Mouse (Mus musculus) ovary, postnatal 10 days (tissue): Measurements from ENCODE around the gene Hdac5.

Experiments
- DNase-seq: peaks from one replicate; pipeline ENCODE4 v3.0.0; 2022; ENCODE audit warnings: low spot score

Hdac5 gene

DNA sequence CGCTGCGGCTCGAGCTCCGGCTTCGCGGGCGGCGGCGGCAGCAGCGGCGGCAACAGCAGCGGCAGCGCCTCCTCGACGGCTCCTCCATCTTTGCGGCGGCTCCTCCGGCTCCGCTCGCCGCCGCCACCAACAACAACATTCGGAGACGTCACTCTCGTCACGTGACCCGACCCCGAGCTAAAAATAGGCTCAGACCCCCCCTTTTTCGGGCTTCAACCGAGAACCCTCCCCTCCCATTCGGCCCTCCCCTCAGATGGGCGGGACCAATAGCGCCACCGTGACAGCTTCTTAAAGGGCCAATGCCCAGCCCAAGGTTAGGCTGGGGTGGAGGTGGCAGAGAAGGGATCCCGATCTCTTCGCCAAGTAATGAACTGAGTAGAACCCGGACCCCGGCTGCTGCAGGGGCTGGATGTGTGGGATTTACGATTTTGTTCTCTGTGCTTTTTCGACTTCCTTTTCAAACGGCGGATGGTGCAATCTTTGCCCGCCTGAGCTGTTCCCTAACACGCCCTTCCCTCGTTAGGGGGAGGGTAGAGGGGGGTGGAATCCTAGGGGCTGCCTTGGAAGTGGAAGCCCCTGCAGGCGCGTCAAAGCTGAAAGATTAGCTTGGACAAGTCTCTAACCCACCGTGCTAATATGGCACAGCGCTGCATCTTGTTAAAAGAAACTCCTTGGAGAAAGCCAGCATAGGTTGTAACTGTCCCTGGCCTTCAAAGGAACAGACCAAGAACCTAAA lies at the start of gene Hdac5:
Gene Hdac5, minus strand, starts transcription at position 161 of the 736 bp plus-strand sequence.
- peak; percentile 89 for DNase-seq

DNA sequence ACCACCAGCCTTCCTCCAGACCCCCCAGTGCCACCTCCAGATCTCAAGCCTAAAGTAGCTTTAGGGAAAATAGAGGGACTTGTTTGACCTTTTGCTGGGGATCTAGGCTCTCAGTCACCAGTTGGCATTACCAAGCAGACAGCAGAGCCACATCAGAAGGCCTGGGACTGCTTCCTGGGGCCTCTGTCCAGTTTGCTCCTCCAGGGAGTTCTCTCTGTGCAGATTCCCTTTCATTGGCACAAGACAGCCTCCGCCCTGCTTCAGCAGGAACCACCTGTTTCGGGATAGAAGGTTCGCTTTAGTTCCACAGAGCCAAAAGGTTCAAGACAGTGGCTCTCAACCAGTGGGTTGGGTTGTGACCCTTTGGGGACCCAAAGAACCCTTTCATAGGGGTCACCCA lies 49.6 kb upstream of the Hdac5 start:
- DNase-seq, result no peak

DNA sequence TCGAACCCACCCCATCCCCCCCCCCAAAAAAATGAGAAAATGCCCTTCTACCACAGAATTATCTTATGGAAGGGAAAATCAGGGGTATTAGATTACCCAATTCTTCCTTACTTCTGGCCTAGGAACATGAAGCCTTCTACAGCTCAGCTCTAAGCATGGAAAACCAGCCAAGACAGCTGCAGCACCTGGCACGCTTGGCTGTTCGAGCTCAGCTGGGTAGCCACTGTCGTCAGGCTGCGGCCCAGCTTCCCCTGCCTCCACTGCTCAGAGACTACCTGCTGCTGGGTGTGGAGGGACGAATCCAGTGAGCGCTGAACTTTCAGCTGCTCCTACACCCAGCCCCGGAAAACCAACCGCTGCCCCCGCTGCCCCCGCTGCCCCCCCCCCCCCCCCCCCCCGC lies 47.8 kb upstream of the Hdac5 start:
- no peak for DNase-seq

DNA sequence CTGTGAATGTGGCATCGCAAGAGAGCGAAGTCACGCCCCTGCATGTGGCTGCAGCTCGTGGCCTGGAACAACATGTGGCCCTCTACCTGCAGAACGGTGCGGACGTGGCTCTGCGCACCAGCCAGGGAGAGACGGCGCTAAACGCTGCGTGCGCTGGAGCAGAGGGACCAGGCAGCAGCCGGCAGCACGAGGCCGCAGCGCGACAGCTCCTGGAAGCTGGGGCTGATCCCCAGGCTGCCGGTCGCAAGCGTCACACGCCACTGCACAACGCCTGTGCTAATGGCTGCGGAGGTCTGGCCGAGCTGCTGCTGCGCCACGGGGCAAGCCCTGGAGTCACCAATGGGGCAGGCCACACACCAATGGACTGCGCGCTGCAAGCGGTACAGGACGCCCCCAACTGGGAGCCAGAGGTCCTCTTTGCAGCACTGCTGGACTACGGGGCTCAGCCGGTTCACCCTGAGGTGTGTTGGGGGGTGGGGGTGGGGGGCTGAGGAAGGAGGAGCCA lies 46.5 kb upstream of the Hdac5 start:
- no peak for DNase-seq

DNA sequence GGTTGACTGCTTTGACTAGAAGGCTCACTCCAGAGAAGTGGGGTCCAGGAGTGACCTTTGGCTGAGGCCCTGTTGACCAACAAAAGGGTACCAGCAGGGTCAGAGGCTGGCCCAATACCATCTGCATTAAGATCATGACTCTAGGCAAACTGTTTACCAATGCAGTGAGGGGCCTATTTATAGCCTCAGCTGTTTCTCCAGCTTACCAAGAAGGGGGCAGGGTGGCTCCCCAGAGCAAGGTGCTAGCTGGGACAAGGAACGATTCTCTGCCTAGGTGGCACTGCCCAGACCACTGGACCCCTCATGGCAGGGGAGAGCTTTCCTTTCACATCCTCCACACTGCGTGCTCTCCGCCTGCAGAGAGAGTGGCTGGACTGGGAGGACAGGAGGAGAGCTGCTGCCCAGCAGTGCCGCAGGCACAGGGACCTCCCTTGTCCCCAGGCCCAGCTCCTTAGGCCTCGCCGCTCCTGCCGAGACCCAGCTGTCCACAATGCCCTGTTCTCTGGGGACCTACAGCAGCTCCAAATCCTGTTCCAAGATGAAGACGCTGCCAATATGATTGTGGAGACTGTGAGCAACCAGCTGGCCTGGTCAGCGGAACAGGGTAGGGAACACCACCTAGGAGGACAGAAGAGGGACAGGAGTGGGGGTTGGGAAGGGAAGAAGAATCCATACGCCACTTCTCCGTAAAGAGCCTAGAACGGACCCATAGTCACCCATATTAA lies 38.7 kb upstream of the Hdac5 start, which contains the start of gene Asb16:
Gene Asb16, plus strand, starts transcription at position 224 of the 725 bp plus-strand sequence.
- no peak for DNase-seq

DNA sequence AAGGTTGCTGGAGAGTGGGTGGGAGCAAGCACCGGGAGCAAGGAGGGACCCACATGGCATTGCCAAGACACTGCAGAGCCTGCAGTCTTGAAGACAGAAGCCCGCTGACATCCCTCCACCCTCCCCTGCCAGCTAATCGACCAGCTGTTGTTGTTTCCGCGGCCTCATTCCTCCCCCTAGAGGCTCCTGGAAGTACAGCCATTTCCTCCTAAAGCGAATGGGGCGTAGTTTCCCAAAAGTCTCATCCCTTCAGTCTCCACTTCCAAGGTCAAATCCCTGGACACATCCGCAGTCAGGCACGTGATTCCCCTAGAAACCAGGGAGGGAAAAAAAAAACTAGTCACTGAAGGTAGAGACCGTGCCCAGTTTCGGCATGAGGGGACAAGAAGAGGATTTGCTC lies 37.5 kb upstream of the Hdac5 start:
- no peak for DNase-seq

DNA sequence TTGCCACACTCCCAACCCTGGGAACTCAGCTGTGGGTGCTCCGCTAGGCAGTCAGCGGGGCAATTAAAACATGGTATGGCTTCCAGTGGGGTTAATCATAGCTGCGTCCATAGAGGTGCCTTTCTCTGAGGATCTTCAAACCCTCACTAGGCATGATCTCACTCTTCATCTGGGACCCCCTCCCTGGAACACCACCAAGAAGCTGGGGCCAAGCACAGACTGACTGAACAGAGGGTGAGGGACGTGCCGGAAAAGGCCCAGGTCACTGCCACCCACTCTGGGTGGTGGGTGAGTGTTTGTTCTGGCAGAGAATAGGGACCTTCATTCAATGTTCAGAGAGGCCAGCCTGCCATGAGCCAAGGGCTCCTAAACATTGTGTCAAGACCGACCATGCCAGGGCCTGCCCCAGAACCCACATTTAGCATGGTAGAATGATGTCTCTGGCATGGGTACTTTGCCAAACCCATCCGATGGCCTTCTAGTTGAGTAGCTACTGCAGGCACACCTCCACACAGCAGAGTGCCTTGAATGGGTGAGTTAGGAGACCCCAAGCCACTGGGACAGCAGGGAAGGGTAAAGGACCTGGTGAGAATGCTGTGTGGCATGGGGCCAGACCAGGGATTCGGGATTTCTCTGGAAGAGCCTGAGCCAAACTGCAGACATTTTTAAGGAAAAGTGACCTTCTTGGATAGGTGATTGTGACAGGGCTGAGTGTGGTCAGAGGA lies 36.8 kb upstream of the Hdac5 start:
- DNase-seq, result no peak

DNA sequence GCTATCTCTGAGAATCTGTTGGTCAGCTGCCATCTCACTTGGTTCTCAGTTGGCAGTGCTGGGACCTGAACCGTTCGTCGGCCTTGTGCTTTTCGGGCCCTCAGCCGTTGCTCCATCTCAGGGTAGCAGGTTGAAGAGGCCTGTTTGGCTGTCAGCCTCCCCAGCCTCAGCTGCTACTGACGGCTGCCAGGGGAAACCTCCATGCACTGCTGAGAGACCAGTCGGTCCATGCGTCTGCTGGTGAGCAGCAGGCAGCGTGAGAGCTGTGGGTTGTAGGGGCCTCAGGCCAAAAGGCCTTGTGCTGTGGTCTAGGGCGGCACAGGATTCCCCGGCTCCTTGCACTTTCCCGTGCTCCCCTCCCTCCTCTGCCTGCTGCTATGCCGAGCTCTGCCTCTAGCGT lies 35.9 kb upstream of the Hdac5 start:
- no peak for DNase-seq

DNA sequence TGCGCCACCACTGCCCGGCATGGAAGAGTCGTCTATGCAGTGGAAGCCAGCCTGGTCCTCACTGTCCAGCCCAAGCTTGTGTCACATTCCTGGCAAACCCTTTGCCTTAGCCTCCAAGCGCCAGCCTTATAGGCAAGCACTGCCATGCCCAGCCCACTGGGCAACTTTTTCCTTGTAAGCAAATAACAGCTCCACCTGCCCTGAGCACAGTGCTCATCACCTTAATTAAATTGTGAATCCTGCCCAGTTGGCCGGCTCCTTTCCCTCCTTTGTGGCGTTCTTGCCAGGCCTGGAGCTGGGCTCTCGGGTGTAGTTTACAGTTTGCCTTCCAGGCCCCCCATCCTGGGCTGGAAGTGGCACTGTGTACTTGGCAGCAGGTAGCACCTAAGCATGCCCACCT lies 33.2 kb upstream of the Hdac5 start:
- no peak for DNase-seq

DNA sequence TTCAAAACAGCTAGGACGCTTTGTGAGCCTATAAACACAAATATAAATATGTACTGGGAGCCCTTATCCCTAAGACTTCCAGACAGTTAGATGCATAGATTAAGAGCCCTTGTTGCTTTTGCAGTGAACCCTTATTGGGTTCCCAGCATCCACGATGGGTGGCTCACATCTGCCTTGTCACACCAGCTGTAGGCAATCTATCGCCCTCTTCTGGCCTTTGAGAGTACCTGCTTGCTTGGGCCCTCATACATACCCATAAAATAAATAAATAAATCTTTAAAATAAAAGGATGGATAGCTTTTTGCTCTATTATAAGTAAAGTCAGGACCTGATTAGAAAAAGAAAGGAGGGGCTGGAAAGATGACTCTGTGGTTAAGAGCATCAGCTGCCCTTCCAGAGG lies 28.6 kb upstream of the Hdac5 start:
- DNase-seq, result no peak

DNA sequence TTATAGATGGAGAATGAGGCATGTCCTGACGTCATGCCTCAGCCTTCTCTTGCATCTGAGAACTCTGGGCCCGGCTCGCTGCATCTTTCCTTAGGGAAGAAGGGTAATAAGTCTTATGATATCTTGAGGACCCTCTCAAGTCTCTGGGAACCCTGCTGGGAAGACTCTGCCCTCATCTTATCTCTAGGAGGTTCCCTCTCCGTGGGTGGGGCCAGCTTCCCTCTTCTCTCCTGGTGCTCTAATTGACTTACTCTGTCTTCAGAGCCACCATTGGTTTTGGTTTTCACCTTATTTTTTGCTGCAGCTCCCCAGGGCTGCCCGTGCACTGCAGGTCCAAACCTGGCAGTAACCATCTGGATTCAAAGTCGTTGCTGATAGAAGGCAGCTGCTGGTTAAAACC lies 28.1 kb upstream of the Hdac5 start:
- no peak for DNase-seq

DNA sequence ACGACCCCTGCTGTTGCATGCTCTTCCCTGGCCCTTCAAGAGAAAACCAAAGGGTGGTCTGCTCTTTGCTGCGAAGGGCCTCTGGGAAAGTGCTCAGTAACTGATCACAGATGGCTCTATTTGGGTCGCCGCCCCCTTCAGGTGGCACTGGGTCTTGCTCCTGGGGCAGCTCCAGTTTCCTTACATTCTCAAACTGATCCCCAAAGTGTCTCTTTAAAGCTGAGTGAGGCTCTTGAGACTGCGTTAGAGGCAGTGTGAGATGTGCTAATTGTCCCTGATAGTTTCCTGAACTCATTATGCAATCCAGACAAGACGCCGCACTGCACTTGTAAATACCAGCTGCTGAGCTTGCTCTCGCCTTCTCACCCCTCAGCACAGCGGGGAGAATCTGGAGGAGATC lies 27.5 kb upstream of the Hdac5 start:
- DNase-seq, result no peak

DNA sequence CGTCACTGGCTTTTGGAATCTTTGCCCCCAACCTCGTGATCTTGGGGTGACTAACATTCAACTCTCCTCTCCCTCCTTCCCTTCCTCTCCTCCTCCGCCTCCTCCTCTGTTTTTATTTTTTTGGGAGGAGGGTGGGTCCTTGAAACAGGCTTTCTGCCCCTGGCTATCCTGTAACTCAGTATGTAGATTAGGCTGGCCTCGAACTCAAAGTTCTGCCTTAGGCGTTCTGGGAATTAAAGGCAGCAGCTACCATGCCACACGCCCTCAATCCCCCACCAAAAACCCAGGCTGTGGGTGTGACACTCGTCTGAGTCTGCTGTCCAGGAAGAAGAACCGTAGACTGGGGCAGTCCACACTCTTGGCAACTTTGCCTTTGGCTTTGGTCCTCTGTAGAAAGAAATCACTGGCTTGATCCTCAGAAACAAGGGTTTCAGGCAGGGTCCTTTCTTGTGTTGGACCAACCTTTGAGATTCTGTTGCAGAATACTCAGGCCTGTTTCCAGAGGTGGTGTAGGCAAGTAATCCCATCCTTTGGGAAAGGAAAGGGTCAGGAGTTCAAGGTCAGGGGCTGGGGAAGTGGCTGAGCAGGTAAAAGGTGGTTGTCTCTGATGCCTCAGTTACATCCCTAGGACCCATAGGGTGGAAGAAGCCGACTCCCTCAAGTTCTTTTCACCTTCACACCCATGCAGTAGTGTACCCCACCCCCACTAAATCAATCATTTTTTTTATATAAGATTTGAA lies 19.6 kb upstream of the Hdac5 start:
- no peak for DNase-seq

DNA sequence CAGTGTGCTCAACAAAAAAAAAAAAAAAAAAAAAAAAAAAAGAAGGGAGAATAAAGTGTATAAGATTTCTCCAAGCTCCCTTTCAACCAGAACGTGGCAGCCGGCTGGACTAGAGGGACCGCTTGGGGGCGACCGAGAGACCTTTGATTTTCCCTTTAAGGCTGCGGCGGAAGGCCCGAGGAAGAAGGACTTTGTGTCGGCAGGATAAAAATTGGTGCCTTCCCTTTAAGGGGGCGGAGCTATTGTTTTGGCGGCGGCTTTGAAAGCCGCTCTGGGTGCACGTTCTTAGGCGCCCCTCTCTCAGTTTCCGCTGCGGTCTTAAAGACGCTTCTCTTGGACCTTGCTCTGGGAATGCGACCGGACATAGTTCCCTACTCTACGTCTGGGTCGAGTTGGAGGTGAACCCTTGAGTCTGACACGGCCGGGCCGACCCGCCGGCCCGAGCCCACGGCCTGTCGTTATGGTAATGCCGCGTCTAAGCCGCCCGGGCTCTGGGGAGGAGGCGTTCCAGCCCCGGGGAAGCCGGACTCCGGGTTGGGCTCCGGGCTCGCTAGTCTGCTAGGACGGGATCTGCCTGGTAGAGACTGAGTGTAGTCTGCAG lies 18.8 kb upstream of the Hdac5 start, which contains the start of gene BC030867:
Gene BC030867, plus strand, starts transcription at position 253 of the 601 bp plus-strand sequence.
- DNase-seq, result peak; percentile 92

DNA sequence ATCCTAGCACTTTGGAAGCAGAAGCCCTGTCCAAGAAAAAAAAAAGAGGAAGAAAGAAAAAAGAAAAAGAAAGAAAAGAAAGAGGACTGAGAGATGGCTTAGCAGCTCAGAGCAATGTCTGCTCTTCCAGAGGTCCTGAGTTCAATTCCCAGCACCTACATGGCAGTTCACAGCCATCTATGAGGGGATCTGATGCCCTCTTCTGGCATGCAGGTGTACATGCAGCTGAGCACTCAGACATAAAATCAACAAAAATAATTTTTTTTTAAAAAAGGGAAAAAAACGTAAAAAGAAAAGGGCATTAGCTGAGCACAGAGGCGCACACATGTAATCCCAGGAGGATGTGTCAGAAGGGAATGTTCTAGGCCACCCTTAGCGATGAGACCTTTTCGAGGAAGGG lies 16.9 kb upstream of the Hdac5 start:
- no peak for DNase-seq

DNA sequence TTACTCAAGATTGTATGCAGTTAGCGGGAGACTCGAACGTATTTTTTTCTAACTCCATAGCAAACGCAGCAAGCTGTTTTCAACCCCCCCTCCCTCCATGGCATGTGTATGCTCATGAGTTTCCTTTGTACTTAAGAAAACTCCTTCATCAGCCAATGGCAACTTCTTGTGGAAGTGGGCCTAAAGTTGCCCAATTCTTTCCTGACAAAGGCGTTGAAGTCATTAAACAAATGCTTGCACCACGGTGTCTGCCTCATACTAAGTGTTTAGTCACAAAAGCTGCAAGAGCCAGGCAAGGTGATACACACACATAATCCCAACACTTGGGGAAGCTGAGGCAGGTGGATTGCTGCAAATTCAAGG lies 16.3 kb upstream of the Hdac5 start:
- DNase-seq, result no peak

DNA sequence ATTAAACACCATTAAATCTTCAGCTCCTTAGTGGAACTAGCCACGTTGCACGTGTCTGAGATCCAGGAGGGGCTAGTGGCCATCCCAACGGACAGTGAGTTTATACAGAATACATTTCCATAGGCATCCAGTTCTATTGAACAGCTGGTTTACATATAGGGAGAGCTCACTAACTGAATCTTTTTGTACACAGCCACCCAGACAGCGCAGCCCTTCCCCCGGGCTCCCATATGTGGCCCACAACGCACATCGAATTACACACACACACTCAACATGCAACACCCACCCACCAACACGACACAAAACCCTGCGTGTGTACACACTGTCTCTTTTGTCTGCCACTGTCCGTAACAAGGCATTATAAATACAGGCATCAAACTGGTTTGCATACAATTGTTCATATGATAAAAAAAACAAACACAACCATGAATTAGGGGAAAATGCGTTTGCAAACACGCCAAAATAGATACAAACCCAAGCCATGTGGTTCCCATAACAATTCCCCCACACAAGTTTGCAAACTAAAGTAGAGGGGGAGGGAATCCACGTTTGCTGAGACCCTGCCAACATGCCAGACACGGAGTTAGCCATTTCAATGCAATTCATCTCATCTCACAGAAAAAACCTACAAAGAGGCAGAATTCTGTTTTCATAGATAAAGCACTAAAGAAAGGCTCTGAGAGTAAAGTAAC lies 15.8 kb upstream of the Hdac5 start:
- DNase-seq, result no peak

DNA sequence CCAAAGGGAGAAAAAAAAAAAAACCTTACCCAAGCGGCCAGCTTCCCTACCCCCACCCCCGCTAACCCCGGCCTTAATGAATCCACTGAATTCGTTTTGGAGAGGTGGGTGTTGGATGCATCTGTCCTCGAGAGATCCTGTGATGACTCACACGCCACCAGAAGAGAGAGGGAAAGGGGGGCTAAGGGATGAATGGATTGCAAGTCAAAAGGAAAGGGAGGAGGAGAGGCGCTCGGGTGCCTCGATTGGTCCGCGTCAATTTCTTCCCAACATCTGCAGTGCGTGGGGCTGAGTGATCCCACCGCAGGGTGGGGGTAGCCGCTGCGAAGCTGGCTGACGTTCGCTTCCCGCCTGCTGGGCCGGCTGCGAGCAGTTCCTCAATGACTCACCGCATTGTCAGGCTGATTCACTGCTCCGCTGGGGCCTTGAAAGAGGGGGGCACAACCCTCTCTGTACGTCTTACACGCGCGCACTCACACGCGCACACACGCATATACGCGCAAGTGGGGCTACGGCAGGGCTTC lies 15.0 kb upstream of the Hdac5 start:
- no peak for DNase-seq

DNA sequence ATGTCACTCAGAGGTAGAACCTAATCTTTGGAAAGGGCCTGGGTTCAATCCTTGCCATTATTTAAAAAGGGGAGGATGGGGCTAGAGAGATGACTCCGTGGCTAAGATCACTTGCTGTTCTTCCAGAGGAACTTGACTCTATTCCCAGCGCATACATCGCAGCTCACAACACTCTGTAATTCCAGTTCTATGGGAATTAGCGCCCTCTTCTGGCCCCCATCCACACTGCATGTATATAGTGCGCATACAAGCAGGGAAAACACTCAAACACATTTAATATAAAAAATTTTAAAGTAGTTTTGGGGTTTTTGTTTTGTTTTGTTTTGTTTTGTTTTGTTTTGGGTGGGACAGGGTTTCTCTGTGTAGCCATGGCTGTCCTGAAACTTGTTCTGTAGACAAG lies 11.9 kb upstream of the Hdac5 start:
- no peak for DNase-seq

DNA sequence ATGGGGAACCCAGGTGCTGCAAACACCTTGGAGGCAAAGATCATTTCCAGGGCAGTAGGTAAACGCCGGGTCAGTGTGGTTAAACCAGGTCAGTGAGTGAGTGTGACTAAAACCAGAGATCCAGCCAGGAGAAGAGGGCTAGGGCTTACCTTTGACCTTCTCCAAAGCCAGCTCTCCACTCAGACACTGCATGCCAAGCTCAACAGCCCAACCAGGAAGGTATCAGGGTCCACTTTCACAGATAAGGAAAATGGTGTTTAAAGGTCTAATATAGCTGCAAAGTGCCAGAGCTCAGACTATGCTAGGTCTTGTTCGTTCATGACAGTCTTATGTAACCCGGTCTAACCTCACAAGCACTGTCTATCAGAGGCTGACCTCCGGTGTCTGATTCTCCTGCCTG lies 11.3 kb upstream of the Hdac5 start:
- DNase-seq, result no peak

DNA sequence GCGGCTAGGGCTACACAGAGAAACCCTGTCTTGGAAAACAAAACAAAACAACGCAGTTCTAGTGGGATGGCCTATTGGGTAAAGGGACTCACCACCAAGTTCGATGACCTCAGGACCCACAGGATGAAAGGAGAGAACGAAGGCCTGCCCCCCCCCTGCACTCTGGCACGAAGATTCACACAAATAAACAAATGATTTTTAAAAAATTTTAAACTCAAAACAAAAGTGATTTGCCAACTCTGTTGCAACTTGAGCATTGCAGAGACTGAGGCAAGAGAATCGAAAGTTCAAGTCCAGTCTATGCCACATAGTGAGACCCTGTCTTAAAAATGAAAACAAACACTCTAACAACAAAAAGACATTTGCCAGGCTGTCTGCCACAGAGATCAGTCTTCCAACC lies 10.7 kb upstream of the Hdac5 start:
- DNase-seq, result no peak
